Mouse (Mus musculus) T-helper 17 cell (primary cell): Measurements from ENCODE around the gene Vps11.

Source experiments
- in situ Hi-C, 2 experiments: fragments of 300-600 bp; cut with MboI, MseI; formaldehyde crosslinking; loops; 1 replicate in 1 of 2; 2 replicates in 1 of 2; pipeline ENCODE4 v1.15.1; 2025; ENCODE audit warnings: high pct_unique_total_duplicates in 2 of 2

Gene Vps11

GRCm38 (mm10) chr9:44319105-44319886, 42.2 kb downstream of the Vps11 start:
- in situ Hi-C loops = no loop called here

GRCm38 (mm10) chr9:44318826-44319095, 42.7 kb downstream of the Vps11 start:
- in situ Hi-C loops = no loop called here

GRCm38 (mm10) chr9:44318076-44318825, 43.2 kb downstream of the Vps11 start:
- in situ Hi-C loops = no loop called here

- in situ Hi-C loops = no loop called here
These were observed 44.0 kb downstream of the Vps11 start for GRCm38 (mm10) chr9:44317452-44317851.

GRCm38 (mm10) chr9:44314910-44315309, 46.6 kb downstream of the Vps11 start:
- in situ Hi-C loops = no loop called here

- in situ Hi-C loops = no loop called here
These were observed 47.3 kb downstream of the Vps11 start for GRCm38 (mm10) chr9:44314257-44314547.

GRCm38 (mm10) chr9:44313476-44314256, 47.8 kb downstream of the Vps11 start:
- in situ Hi-C loops = no loop called here

GRCm38 (mm10) chr9:44311136-44312134, 50.0 kb downstream of the Vps11 start:
- in situ Hi-C loops = no loop called here

GRCm38 (mm10) chr9:44310750-44311135, 50.7 kb downstream of the Vps11 start:
- in situ Hi-C loops = no loop called here

GRCm38 (mm10) chr9:44309756-44310155, 51.7 kb downstream of the Vps11 start:
- in situ Hi-C loops = loop anchor here in 1 of 2 experiments (10.0 kb wide), 1 partner anchor 1875 kb away; no protein-coding TSS in a partner anchor

- in situ Hi-C loops = loop anchor here in 1 of 2 experiments (10.0 kb wide), 1 partner anchor 1872 kb away; no protein-coding TSS in a partner anchor
These were observed 54.2 kb downstream of the Vps11 start for GRCm38 (mm10) chr9:44307248-44307647.

GRCm38 (mm10) chr9:44306532-44306931, 54.9 kb downstream of the Vps11 start:
- in situ Hi-C loops = loop anchor here in 1 of 2 experiments (10.0 kb wide), 1 partner anchor 1872 kb away; no protein-coding TSS in a partner anchor

- in situ Hi-C loops = loop anchor here in 1 of 2 experiments (10.0 kb wide), 1 partner anchor 1871 kb away; no protein-coding TSS in a partner anchor
These were observed 55.9 kb downstream of the Vps11 start, which contains the start of gene Hinfp for GRCm38 (mm10) chr9:44305466-44306079. Gene Hinfp (minus strand): TSS chr9:44305671.

- in situ Hi-C loops = loop anchor here in 1 of 2 experiments (10.0 kb wide), 1 partner anchor 1865 kb away; no protein-coding TSS in a partner anchor
These were observed 61.5 kb downstream of the Vps11 start for GRCm38 (mm10) chr9:44300001-44300400.
